Mouse (Mus musculus) adrenal gland, postnatal 10 days (tissue): Measurements from ENCODE around the gene Adamts17. TPM values are rescaled to one million over a fixed set of nuclear protein-coding genes. Genes with fewer than 3 reads are reported as not detected.

Source experiments
- DNase-seq: peaks from one replicate; pipeline ENCODE4 v3.0.0; 2021; ENCODE audit warnings: mixed read lengths
- long read RNA-seq, 2 experiments: library from polyadenylated mRNA; stranded (forward); transcript quantifications; one replicate each; pipeline ENCODE4 v2.0.0; 2021
- total RNA-seq, 2 experiments: library from RNA; stranded (reverse); gene quantifications; 2 replicates each; pipeline ENCODE4 v1.2.3; 2021

Gene Adamts17
- 1 to 10 TPM; 5.5 to 8.6 TPM for total RNA-seq
- long read RNA-seq, experiment 1, partial matches to known transcripts: 0 of 5 reads
- long read RNA-seq, experiment 1, other reads (novel, unspliced or antisense): 5 of 5 reads
- long read RNA-seq, experiment 2: 0 reads

DNA sequence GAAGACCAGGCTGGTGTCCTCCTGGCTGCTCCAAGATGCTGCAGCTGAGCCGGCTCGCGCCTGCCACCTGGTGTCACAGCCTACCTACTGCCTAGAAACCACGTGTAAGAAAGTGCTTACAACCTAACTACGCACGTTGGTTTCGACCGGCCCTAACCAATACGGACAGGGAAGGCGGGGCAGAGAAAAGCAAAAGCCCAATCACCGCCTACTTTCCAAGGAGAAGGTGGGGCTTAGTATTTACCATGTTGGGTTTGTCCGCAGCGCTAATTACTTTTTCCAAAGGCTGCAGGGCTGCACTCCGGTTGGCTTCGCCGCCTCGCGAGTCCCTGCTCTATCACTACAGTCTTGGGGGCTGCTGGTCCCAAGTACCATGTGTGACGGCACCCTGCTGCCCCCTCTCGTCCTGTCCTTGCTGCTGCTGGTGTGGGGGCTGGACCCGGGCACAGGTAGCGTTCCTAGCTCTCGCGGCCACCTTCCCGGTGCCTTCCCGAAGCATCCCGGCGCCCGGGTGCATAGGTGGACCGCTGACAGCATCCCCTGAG, at the start of gene Adamts17:
Gene Adamts17 (plus strand): TSS at position 273 of the 545 bp plus-strand sequence.
- DNase-seq: peak; percentile 95

DNA sequence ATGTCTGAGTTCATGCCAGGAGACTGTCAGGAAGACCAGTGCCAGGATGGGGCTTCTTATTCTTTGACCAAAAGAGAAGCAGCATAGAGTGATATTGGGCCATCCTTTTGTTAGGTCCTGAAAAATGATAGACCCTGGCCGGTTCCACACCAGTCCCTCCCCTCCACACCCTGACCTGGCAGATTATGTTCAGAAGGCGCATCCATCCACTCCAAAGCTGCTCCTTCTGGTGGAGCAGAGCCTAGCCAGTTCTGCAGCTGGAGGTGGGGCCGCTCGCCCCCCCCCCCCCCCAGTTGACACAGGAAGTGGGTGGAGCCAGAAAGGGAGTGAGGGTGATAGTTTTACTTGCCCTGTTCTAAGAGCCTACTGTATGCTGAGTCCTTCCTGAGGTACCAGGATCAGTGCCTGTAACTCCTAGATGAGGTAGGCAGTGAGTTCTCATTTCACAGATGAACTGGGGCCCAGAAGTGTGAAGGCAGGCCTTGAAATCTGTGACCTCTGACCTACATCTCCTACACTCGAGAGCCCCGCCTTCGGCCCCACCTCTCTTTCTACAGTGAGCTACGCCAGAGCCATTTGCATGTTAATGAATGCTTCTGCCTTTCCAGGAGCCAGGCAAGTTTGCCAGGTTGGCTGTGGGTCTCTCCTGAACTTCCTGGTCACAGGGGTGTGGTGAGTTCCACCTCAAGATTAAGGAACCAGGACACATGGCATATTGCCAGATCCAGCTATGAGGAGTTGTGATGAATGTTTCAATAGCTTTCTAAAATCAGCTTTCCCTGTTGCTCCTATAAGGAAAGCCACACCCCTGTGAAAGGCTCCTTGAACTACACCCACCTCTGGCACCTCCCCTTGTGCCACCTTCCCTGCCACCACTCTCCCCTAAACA, 49.4 kb upstream of the Adamts17 start:
- DNase-seq: peak; percentile 23

- no peak for DNase-seq
Measured at GRCm38 (mm10) chr7:66791022-66791421, 48.5 kb upstream of the Adamts17 start.

DNA sequence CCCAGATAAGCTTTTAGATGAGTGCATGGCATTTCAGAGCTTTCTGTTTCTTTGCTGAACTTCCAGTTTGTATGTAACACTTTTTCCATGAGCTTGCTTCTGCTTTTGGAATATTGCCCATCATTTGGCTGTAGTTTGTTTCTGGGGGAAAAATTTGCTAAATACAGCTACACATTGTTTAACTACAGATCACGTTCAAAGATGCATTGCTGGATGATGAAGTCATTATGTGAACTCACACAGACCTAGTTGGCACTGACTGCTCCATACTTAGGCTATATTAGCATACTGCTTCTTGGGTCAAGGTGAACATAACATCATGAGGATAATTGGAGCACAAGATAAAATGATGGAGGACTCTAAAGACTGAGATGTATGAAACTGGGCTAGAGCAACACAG, 42.6 kb upstream of the Adamts17 start:
- no peak for DNase-seq

GRCm38 (mm10) chr7:66797345-66797744, 42.2 kb upstream of the Adamts17 start:
- no peak for DNase-seq

DNA sequence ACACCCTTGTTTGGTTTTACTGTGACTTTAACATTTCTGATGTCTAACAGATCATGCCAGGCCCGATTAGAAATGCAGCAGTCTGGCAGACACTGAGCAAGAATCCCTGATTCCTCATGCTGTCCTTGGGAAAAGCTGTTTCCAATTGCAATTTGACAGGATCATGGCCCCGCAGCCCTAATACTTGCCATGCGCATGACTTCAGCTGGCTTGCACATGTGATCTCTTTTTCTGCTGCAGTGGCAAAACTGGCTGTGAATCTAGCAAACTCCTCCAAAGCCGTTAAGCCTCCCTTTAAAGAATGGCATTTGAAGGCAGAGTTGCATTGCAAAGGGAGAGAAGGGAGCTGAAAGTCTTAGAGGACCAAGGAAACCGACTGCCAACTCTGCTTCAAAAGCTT, 40.7 kb upstream of the Adamts17 start:
- DNase-seq: no peak

DNA sequence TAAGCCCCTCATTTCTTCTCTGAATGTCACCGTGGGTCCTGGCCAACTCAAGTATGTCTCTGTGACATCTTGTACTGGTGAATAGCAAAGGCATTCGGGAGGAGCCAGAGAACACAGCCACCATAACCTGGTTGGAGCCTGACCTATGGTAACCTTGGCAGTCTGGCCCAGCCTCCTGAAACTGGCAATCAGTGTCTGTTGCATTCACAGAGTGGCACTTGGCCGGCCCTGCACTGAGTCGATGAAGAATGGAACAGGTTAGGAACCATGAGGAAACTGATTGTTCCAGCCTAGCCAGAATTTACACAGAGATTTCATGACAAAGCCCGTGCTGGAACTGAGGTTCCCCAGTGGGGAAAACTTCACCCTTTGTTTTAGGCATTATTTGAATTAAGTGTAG, 38.8 kb upstream of the Adamts17 start:
- no peak for DNase-seq

- DNase-seq: peak; percentile 76
Measured at GRCm38 (mm10) chr7:66801785-66802184, 37.8 kb upstream of the Adamts17 start.

DNA sequence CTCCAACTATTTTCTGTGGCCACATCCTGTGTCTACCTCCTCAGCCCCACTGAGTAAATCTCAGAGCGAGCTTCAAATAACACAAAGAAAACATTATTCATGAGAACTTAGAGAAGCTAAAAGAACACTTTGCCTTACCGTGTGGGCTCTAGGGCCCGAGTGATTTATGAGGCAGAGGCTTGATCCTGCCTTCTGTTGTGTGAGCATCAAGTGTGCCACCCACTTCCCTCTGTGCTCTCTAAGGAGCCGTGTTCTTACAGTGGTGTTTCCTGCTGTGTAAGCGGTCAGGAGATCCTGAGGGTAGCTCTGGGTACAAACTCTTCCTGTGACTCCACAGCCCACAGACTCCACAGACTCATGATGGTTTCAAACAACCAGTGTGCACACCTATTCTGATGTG, 35.7 kb upstream of the Adamts17 start:
- no peak for DNase-seq

GRCm38 (mm10) chr7:66806801-66807200, 32.7 kb upstream of the Adamts17 start:
- no peak for DNase-seq

- DNase-seq: no peak
Measured at GRCm38 (mm10) chr7:66810436-66810835, 29.1 kb upstream of the Adamts17 start.

DNA sequence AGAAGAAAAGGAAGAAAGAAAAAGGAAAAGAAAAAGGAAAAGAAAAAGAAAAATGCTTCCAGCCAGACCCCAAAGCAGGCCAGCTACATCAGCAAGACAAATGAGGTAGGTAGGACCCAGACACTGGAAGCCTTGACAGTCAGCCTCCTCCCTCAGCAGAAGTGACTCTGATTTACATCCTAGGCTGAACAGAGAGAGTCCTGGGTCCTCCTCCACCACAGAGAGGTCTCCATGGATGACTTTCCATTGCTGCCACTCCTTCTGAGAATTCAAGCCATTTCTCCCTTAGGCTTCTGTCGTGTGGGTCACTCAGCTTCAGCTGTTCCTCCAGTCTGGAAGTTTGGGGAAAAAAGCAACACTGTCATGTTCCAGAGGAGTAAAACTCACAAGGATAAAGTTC, 28.2 kb upstream of the Adamts17 start:
- DNase-seq: no peak

GRCm38 (mm10) chr7:66812289-66812688, 27.2 kb upstream of the Adamts17 start:
- DNase-seq: no peak

GRCm38 (mm10) chr7:66812737-66813136, 26.8 kb upstream of the Adamts17 start:
- no peak for DNase-seq

DNA sequence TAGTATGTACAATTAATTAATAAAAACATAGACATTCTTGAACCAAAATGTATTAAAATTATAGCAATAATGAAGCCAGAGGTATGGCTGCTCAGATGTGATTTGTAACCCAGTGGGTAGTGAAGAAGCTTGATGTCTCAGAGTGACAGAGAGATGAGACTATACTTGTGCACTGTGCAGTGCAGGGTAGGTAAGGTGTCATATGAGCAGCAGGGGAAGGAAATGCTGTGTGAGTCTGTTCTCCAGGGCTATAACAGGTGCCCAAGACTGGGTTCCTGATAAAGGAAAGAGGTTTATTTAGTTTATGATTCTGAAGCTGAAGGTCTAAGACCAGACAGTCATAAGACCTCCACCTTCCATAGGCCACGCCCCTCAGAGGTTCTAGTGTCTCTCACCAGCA, 26.4 kb upstream of the Adamts17 start:
- DNase-seq: no peak

- no peak for DNase-seq
Measured at GRCm38 (mm10) chr7:66815526-66815925, 24.0 kb upstream of the Adamts17 start.

GRCm38 (mm10) chr7:66820034-66820433, 19.5 kb upstream of the Adamts17 start:
- peak; percentile 68 for DNase-seq

GRCm38 (mm10) chr7:66830803-66831202, 8.7 kb upstream of the Adamts17 start:
- no peak for DNase-seq

DNA sequence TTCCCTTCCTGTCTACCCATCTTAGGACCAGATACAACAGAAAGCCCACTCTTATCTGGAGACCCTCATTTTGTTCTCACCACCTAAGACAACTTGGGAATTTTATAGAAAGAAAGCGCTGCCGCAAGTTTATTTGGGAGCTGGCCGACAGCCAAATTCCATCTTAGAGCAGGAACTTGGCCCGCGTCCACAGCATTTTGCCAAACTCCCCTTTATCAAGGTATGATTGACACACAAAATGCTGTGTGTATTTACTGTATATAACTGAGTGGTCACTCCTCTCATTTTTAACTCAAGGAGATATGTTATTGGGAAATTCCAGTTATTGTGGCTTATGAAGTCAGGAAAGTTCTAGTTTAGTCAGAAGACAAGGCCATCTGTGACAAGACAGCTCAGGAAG, 8.2 kb upstream of the Adamts17 start:
- peak; percentile 65 for DNase-seq

DNA sequence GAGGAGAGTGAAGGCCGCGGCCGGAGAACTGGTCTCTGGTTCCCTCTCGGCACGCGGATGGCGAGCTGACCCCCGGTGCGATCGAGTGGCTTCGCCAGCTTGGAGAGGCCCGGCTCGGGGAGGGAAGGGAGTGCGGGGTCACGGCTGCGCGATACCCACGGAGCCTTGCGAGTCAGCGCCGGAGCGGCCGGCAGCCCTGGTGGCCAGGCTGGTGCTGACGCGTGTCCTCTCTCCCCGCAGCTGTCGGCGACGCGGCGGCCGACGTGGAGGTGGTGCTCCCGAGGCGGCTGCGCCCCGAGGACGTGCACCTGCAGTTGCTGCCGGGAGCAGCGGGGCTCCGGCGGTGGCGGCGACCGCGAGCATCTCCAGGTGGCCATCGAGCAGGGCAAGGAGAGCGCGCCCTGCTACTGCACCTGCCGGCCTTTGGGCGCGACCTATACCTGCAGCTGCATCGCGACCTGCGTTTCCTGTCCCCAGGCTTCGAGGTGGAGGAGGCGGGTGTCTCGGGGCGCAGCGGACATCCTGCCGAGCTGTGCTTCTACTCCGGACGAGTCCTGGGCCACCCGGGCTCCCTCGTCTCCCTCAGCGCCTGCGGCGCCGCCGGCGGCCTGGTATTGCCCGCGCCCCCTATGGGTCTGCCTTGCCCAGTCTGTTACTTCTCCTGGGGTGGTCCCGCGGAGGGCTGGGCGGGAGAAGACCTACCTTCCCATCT, 629 bp downstream of the Adamts17 start:
- peak; percentile 54 for DNase-seq

GRCm38 (mm10) chr7:66841165-66841564, 1.6 kb downstream of the Adamts17 start:
- DNase-seq: no peak

- peak; percentile 89 for DNase-seq
Measured at GRCm38 (mm10) chr7:66842021-66842420, 2.5 kb downstream of the Adamts17 start.

DNA sequence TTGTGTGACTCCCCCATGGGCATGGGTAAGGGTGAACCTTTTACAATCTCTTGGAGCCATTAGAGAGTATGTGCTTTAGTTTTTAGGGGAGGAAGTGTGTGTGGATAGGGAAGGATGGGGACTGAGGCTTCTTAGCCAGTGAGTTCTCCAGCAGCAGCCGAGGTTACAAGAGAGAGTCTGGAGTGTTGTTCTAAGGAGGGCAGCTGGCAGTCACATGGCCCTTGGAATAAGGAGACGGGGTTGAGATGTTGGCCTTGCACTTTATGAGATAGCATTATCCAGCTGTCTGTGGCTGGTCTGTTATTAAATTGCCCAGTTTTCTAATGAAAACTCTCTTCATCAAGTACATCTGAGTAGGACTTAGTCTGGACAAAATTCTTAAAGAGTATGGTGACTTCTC, 4.3 kb downstream of the Adamts17 start:
- DNase-seq: no peak
